Mouse (Mus musculus): ENCODE results near the gene Qdpr.
"Not testable (repeated sequence)": the region's sequence is repeated elsewhere in the genome, so short reads cannot be mapped to it uniquely, and the experiment has no call there.

Qdpr gene

DNA sequence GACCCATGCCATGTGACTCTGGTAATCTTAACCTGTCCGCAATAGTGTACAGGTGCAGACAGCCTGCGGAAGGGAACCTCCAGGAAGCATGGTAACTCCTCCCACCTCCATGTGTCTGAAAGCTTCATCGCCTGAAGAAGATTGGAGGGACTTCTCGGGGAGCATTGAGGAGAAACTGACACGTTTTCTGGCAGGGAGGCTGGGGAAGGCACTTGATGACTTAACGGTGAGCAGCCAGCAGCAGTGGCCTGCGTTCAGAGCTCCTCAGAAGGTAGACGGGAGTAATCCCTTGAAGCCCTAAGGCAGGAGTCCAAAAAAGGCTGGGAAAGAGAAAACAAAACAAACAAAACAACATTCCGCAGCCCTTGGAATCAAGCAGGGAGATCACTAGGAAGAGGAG lies 4.4 kb upstream of the Qdpr start:
- no peak for DNase-seq (ENCODE audit: extremely low spot score, low read depth, low spot score)

DNA sequence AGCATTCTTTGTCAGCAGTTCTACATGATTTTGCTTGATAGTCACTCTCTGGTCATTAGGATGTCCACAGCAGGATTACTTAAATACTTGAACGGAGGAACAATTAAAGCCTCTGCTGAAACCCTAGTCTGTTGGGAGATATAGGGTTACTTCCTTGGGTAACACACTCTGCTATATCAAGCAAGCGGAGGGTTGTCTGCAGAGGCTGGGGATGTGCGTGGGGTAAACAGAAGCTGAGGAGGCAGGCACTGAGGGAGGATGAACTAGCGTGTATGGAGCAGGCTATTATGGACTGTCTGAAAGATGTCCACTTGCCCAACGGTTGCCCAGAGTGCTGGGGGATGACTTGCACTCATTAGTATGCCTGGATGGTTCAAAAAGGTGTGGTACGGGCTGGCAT lies 3.4 kb upstream of the Qdpr start, which contains the start of gene Clrn2:
Gene Clrn2, plus strand, starts transcription at position 301 of the 400 bp plus-strand sequence.
- no peak for DNase-seq (ENCODE audit: extremely low spot score, low read depth, low spot score)

DNA sequence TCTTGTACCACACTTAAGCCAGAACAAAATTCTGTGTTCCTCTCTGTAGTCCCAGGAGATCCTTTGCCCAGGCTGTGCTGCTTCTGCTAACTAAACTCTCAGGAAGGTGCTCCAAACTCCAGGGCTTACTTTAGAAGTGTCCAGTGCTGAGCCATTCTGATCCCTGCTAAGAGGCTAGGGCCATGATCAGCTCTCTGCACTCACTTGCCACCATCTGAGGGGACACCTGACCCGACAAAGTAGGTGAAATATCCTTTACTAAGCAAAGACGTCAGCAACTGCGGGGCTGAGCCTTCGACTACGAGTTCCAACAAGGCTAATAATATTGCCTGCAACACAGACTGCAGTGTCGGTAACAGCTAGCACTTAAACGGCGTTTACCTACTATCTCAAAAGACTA lies 830 bp downstream of the Qdpr start:
- DNase-seq (ENCODE audit: extremely low spot score, low read depth, low spot score), result no peak

- no peak for DNase-seq (ENCODE audit: extremely low spot score, low read depth, low spot score)
These were observed 1.4 kb downstream of the Qdpr start for GRCm38 (mm10) chr5:45448676-45449075.

DNA sequence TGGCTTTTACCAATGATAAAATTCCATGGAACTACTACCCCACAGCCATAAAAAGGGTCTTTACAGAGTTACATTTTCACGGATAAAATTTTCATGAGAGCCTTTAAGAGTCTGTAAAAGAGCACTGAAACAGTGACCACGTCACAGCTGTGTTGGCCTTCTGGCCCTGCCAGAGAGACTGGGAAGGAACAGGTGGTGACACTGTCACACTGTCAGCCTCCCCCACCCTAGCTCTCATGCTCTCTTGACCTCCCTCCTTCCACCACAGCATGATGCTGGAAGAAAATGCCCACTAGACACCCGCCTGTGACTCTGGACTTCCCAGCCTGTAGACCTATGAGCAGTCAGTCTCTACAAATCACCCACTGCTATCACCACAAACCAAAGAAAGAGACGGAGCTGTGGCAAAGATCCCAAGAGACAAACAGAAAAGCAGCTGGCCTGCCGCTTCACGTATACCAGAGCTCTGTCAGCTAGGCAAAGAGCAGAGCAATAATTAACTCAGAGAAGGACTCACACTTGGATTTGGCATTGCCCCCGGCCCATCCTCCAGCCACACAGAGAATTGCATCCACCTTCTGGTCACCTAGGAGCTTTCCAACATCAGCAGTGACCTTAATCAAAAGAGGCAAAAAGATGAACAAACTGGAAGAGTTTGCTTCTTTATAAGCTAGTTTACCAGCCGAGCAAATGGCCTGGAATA lies 5.8 kb downstream of the Qdpr start:
- no peak for DNase-seq (ENCODE audit: extremely low spot score, low read depth, low spot score)

DNA sequence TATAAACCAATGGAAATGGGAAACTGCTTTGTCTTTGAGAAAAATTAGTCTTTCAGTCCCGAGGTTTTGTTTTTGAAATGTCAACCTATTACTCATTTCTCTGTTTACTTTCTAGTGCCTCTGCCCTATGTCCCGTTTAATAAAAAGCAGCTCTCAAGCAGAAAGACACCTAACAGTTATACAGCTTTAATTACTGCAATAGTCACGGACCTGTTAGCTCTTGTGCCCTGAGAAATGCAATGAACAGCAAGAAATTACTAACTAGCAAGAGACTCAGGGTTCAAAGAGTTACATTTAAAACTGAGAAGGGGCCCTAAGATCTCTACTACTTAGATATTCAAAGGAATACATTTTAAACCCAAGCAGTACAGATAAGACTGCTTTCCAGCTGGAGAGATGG lies 8.3 kb downstream of the Qdpr start:
- DNase-seq (ENCODE audit: extremely low spot score, low read depth, low spot score), result no peak

DNA sequence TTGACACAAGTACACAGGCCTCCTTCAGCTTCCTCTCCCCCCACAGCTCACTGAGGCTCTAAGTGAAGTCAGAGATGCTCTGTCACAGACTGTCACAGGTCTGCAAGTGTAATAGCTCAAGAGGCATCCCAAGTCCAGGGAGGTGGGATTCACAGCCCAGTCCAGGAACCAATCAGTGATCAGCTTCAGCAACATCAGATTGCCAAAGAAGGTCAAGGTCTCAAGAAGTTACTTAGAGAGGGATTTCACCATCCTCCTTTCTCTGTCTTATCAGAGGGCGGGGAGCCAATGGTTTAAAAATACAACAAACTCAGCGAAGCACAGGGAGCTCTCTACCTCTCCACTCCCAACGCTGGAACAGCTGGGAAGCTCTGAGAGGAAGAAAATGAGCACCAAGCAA lies 8.9 kb downstream of the Qdpr start:
- no peak for DNase-seq (ENCODE audit: extremely low spot score, low read depth, low spot score)

DNA sequence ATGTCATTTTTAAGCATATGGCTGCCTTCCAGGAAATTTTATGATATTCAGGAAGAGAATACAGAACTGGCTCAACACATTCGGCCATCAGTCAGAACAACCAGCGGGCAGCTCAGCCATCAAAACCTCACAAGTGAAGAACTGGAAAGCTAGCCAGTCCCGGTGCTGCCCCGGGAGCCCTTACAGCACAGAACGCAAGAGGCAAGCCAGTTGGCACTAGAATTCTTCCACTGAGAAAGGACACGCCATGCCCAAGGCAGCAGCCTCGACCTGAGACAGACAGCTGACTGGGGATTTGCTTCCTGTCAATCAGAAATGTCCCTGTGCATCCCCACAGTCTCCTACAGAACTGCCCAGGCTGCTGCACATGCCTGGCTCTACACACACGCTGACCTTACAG lies 11.7 kb downstream of the Qdpr start:
- DNase-seq (ENCODE audit: extremely low spot score, low read depth, low spot score), result no peak

- DNase-seq (ENCODE audit: extremely low spot score, low read depth, low spot score), result no peak
These were observed 12.2 kb downstream of the Qdpr start for GRCm38 (mm10) chr5:45437826-45438225.

- DNase-seq (ENCODE audit: extremely low spot score, low read depth, low spot score), result no peak
These were observed 13.8 kb downstream of the Qdpr start for GRCm38 (mm10) chr5:45435967-45436950.

DNA sequence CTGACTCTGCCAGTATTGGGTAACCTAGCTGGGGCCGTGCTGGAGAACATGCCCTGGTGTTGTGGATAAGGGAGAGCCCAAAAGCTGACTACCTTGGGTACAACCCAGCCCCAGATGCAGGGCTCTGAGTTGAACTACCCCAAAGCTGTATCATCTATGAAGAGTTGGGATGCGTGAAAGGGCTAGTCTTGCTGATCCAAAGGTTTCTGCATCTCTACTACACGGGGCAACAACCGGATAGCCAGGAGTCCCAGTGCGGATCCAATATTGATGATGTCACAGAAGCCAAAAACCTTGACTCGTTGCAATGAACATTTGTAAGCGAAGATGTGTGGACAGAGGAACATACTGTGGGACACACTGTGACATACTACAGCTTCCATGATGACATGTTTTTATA lies 22.1 kb downstream of the Qdpr start:
- DNase-seq (ENCODE audit: extremely low spot score, low read depth, low spot score), result no peak

- no peak for DNase-seq (ENCODE audit: extremely low spot score, low read depth, low spot score)
These were observed 23.5 kb downstream of the Qdpr start for GRCm38 (mm10) chr5:45426416-45427034.

- not testable (repeated sequence) for DNase-seq (ENCODE audit: extremely low spot score, low read depth, low spot score)
These were observed 24.3 kb downstream of the Qdpr start for GRCm38 (mm10) chr5:45425771-45426170.

- no peak for DNase-seq (ENCODE audit: extremely low spot score, low read depth, low spot score)
These were observed 25.8 kb downstream of the Qdpr start for GRCm38 (mm10) chr5:45424021-45424886.

- DNase-seq (ENCODE audit: extremely low spot score, low read depth, low spot score), result peak; percentile 26
These were observed 27.9 kb downstream of the Qdpr start for GRCm38 (mm10) chr5:45421881-45422844.

- DNase-seq (ENCODE audit: extremely low spot score, low read depth, low spot score), result no peak
These were observed 30.0 kb downstream of the Qdpr start for GRCm38 (mm10) chr5:45419841-45420638.

DNA sequence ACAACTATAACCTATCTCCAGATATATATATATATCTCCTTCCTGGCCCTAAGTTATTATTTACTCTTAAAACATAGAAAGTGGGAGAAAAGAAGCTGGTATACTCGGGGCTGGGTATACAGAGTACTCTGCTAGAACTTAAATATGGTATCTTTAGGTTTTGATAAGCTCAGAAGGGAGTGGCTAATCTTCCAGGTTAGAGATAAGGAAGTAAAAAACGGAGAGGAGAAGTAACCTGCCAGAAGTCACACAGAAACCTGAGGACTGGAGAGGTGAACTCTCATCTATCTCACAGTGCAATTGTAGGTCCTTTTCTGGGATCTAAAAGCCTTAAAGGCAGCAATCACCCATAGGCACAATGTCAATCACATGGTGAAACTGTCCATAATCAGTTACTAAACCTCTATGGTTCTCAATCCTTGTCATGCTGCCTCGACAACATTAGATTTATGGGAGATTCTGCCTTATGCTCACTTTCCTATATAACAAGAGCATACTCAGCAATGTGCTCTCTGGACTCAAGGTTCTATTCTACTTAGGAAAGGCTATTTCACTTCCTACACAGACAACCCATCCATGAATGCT lies 32.1 kb downstream of the Qdpr start:
- no peak for DNase-seq (ENCODE audit: extremely low spot score, low read depth, low spot score)

GRCm38 (mm10) chr5:45416478-45416877 lies 33.6 kb downstream of the Qdpr start:
- no peak for DNase-seq (ENCODE audit: extremely low spot score, low read depth, low spot score)
